Mouse (Mus musculus): ENCODE measurements at regions not wholly inside any gene's neighbourhood (a gene's known extent, or its start where the extent isn't known, plus 50 kb on each side); places are given as distances from the start of the nearest gene placed in this dataset.

- no peak for DNase-seq
These were observed 220.8 kb upstream of the Zdhhc25 start for GRCm38 (mm10) chr15:88379342-88379741.

GRCm38 (mm10) chr15:88379951-88380623 lies 220.0 kb upstream of the Zdhhc25 start:
- no peak for DNase-seq

GRCm38 (mm10) chr15:88381419-88381818 lies 218.7 kb upstream of the Zdhhc25 start:
- DNase-seq, result no peak

- DNase-seq, result no peak
These were observed 214.2 kb upstream of the Zdhhc25 start for GRCm38 (mm10) chr15:88385943-88386342.

- no peak for DNase-seq
These were observed 213.4 kb upstream of the Zdhhc25 start for GRCm38 (mm10) chr15:88386711-88387110.

GRCm38 (mm10) chr15:88391822-88392221 lies 208.3 kb upstream of the Zdhhc25 start:
- DNase-seq, result no peak

- no peak for DNase-seq
These were observed 201.0 kb upstream of the Zdhhc25 start for GRCm38 (mm10) chr15:88399064-88399463.

GRCm38 (mm10) chr15:88399989-88400388 lies 200.1 kb upstream of the Zdhhc25 start:
- no peak for DNase-seq

GRCm38 (mm10) chr15:88400787-88401186 lies 199.3 kb upstream of the Zdhhc25 start:
- DNase-seq, result no peak

- peak; percentile 74 for DNase-seq
These were observed 191.4 kb upstream of the Zdhhc25 start for GRCm38 (mm10) chr15:88408461-88409379.

- DNase-seq, result no peak
These were observed 185.9 kb upstream of the Zdhhc25 start for GRCm38 (mm10) chr15:88414206-88414605.

- DNase-seq, result no peak
These were observed 181.2 kb upstream of the Zdhhc25 start for GRCm38 (mm10) chr15:88418881-88419280.

GRCm38 (mm10) chr15:88428441-88428840 lies 171.7 kb upstream of the Zdhhc25 start:
- DNase-seq, result no peak

- no peak for DNase-seq
These were observed 169.2 kb upstream of the Zdhhc25 start for GRCm38 (mm10) chr15:88430941-88431340.

GRCm38 (mm10) chr15:88448272-88448671 lies 151.8 kb upstream of the Zdhhc25 start:
- no peak for DNase-seq

- DNase-seq, result peak; percentile 25
These were observed 148.9 kb upstream of the Zdhhc25 start for GRCm38 (mm10) chr15:88451241-88451640.

- no peak for DNase-seq
These were observed 132.0 kb upstream of the Zdhhc25 start for GRCm38 (mm10) chr15:88468107-88468506.

- peak; percentile 66 for DNase-seq
These were observed 131.3 kb upstream of the Zdhhc25 start for GRCm38 (mm10) chr15:88468810-88469209.

- no peak for DNase-seq
These were observed 130.3 kb upstream of the Zdhhc25 start for GRCm38 (mm10) chr15:88469508-88470455.

- no peak for DNase-seq
These were observed 127.6 kb upstream of the Zdhhc25 start for GRCm38 (mm10) chr15:88472351-88473100.

- DNase-seq, result no peak
These were observed 126.9 kb upstream of the Zdhhc25 start for GRCm38 (mm10) chr15:88473221-88473620.

GRCm38 (mm10) chr15:88483471-88483870 lies 116.6 kb upstream of the Zdhhc25 start:
- DNase-seq, result no peak

Measured in right cerebral cortex, postnatal 4 days (tissue).